Mouse (Mus musculus) small intestine, adult 2 months (tissue): Measurements from ENCODE around the gene Sorl1. TPM values are rescaled to one million over a fixed set of nuclear protein-coding genes. Genes with fewer than 3 reads are reported as not detected.

Experiments used
- H3K27ac ChIP-seq: fragments of 200-500 bp; 2 replicates; pipeline ENCODE4 v1.5.1; 2012; ENCODE audit warnings: low read depth, low read length, control low read depth, inconsistent platforms; ENCODE audit not compliant: insufficient read depth
- H3K27me3 ChIP-seq: fragments of 200-500 bp; 2 replicates; pipeline ENCODE4 v1.6.1; 2012; ENCODE audit warnings: mild to moderate bottlenecking, moderate library complexity, low read length, inconsistent platforms; ENCODE audit not compliant: control insufficient read depth, insufficient read depth
- H3K36me3 ChIP-seq: fragments of 200-500 bp; 2 replicates; pipeline ENCODE4 v1.6.1; 2012; ENCODE audit warnings: mild to moderate bottlenecking, low read length, control low read depth, inconsistent platforms; ENCODE audit not compliant: control insufficient read depth, insufficient read depth
- H3K4me1 ChIP-seq: fragments of 200-500 bp; 2 replicates; pipeline ENCODE4 v1.6.1; 2012; ENCODE audit warnings: low read length, inconsistent platforms, mixed read lengths; ENCODE audit not compliant: control insufficient read depth, insufficient read depth, insufficient read length
- H3K4me3 ChIP-seq: fragments of 200-500 bp; 2 replicates; pipeline ENCODE4 v1.5.1; 2012; ENCODE audit warnings: low read depth, mild to moderate bottlenecking, control low read depth, inconsistent platforms, low read length, moderate library complexity
- CTCF ChIP-seq: fragments of 200-500 bp; IDR thresholded peaks from 2 replicates; pipeline ENCODE4 v1.5.1; 2012; ENCODE audit warnings: low read depth, mild to moderate bottlenecking, control low read depth, inconsistent platforms, low read length, moderate library complexity, mixed read lengths; ENCODE audit not compliant: insufficient replicate concordance, insufficient read length; ENCODE audit errors: extremely low read depth
- POLR2A ChIP-seq: fragments of 200-500 bp; IDR thresholded peaks from 2 replicates; pipeline ENCODE4 v1.6.1; 2012; ENCODE audit warnings: low read depth, mild to moderate bottlenecking, control low read depth, inconsistent platforms, low read length, moderate library complexity
- WGBS: fragments of 180-500 bp; shearing (Covaris S2); methylation state at CpG from one replicate; pipeline ENCODE4 v1.1.7; 2018; 5-methylcytosine and 5-hydroxymethylcytosine counted together
- polyA plus RNA-seq: library from polyadenylated mRNA; depleted of rRNA; stranded (reverse); fragments of >200 nt; gene quantifications from 2 replicates; pipeline ENCODE4 v1.2.3, GENCODE M21; 2012

Sorl1 gene
- polyA plus RNA-seq, 1 experiment: 16.1 TPM

GRCm38 (mm10) chr9:42005101-42005500 lies 119.0 kb downstream of the Sorl1 start:
- no peak for TF ChIP-seq POLR2A
- no peak for TF ChIP-seq CTCF
- H3K27ac ChIP-seq: no peak overlapping the region
- WGBS: 58% methylated on average over 8 of the region's 8 CpGs
- H3K4me3 ChIP-seq: no peak overlapping the region
- H3K4me1 ChIP-seq: peaks cover 12% of the 10 kb centered on the region
- no peaks in the 10 kb centered on the region for H3K27me3 ChIP-seq
- H3K36me3 ChIP-seq: peaks cover 19% of the 10 kb centered on the region

GRCm38 (mm10) chr9:42004140-42004539 lies 120.0 kb downstream of the Sorl1 start:
- WGBS: 27% methylated on average over 4 of the region's 4 CpGs
- H3K27ac ChIP-seq: peak overlapping the region; percentile 65
- H3K36me3 ChIP-seq: peaks cover 20% of the 10 kb centered on the region
- TF ChIP-seq POLR2A (no peak), CTCF (no peak)
- H3K27me3 ChIP-seq: no peaks in the 10 kb centered on the region
- H3K4me3 ChIP-seq: peak overlapping the region; percentile 2; the same call in 1 of the 2 replicates
- H3K4me1 ChIP-seq: peaks cover 12% of the 10 kb centered on the region

- H3K4me1 ChIP-seq: peaks cover 12% of the 10 kb centered on the region
- H3K27ac ChIP-seq: no peak overlapping the region
- 70% methylated on average over 12 of the region's 12 CpGs for WGBS
- no peak for TF ChIP-seq POLR2A
- peak; percentile 56; the same call in 1 of the 2 replicates for TF ChIP-seq CTCF
- H3K4me3 ChIP-seq: no peak overlapping the region
- H3K36me3 ChIP-seq: peaks cover 26% of the 10 kb centered on the region
- no peaks in the 10 kb centered on the region for H3K27me3 ChIP-seq
Observed at GRCm38 (mm10) chr9:41999498-42000473, 124.3 kb downstream of the Sorl1 start.

- 93% methylated on average over 9 of the region's 9 CpGs for WGBS
- TF ChIP-seq CTCF: no peak
- TF ChIP-seq POLR2A: no peak
- Histone ChIP-seq H3K4me3 (no peak overlapping the region), H3K36me3 (peaks cover 47% of the 10 kb centered on the region), H3K4me1 (no peaks in the 10 kb centered on the region), H3K27ac (no peak overlapping the region), H3K27me3 (no peaks in the 10 kb centered on the region)
Observed at GRCm38 (mm10) chr9:41995278-41995677, 128.8 kb downstream of the Sorl1 start.

GRCm38 (mm10) chr9:41993821-41994220 lies 130.3 kb downstream of the Sorl1 start:
- Histone ChIP-seq H3K4me1 (no peaks in the 10 kb centered on the region), H3K27ac (no peak overlapping the region), H3K36me3 (peaks cover 56% of the 10 kb centered on the region), H3K4me3 (no peak overlapping the region), H3K27me3 (no peaks in the 10 kb centered on the region)
- 70% methylated on average over 5 of the region's 5 CpGs for WGBS
- TF ChIP-seq POLR2A: no peak
- no peak for TF ChIP-seq CTCF

GRCm38 (mm10) chr9:41992841-41993240 lies 131.3 kb downstream of the Sorl1 start:
- Histone ChIP-seq H3K27ac (no peak overlapping the region), H3K36me3 (peaks cover 58% of the 10 kb centered on the region), H3K4me1 (no peaks in the 10 kb centered on the region), H3K27me3 (no peaks in the 10 kb centered on the region), H3K4me3 (no peak overlapping the region)
- no peak for TF ChIP-seq CTCF
- TF ChIP-seq POLR2A: no peak
- 87% methylated on average over 5 of the region's 5 CpGs for WGBS

- WGBS: 78% methylated on average over 5 of the region's 5 CpGs
- Histone ChIP-seq H3K27ac (no peak overlapping the region), H3K36me3 (peaks cover 70% of the 10 kb centered on the region), H3K4me3 (no peak overlapping the region), H3K27me3 (no peaks in the 10 kb centered on the region), H3K4me1 (no peaks in the 10 kb centered on the region)
- TF ChIP-seq CTCF (no peak), POLR2A (no peak)
Observed at GRCm38 (mm10) chr9:41985636-41986035, 138.5 kb downstream of the Sorl1 start.
